Mouse (Mus musculus) megakaryocyte-erythroid progenitor cell, adult 5-6 weeks (primary cell): ENCODE measurements around the gene Ccdc97. TPM values are rescaled to one million over a fixed set of nuclear protein-coding genes. Genes with fewer than 3 reads are reported as not detected.
A peak's percentile ranks its signal among the peaks of the same experiment; 100 is the strongest.

Experiments
- ATAC-seq: replicated peaks from 2 replicates; pipeline ENCODE4 v1.8.0; 2016; ENCODE audit warnings: mild to moderate bottlenecking, inconsistent platforms; ENCODE audit not compliant: severe bottlenecking, poor library complexity, low FRiP score, low TSS enrichment
- total RNA-seq, 2 experiments: library from RNA; stranded (forward) in 1 of 2; stranded (reverse) in 1 of 2; fragments of 200-1000, 215-1000 nt in 1 of 2; fragments of >200 nt in 1 of 2; fragmentation: Nextera tagmentation in 1 of 2; gene quantifications; 2 replicates each; pipeline ENCODE4 v1.2.3; 2014 to 2017

The Ccdc97 gene
- total RNA-seq (2014; fragmentation: Nextera tagmentation), result 43.5 and 59.8 TPM in 2 replicates
- total RNA-seq (2017), result 7.0 and 18.6 TPM in 2 replicates

- ATAC-seq, result peak; percentile 57
These were observed at the start of gene Ccdc97 for GRCm38 (mm10) chr7:25718788-25719417. Ccdc97 (minus strand) TSS chr7:25719088.

DNA sequence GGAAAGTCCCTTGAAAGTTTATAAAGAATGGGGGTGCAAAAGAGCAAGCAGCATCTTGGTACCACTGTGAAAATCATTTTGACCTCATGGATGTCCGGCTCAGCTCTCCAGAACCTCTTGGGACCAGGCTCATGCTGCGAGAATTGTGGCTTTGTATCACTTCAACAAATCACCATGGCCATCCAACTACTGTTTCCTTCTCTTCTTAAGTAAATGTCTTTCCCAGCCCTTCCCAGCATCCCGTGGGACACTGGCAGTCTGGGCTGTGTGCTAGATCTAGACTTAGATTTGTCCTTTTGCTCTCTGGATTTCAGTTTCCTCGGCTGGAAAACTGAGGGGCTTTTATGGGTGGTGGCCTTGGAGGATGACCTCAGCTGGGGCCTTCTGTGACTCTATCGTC, 49.3 kb upstream of the Ccdc97 start:
- ATAC-seq, result no peak

- ATAC-seq, result no peak
These were observed 47.2 kb upstream of the Ccdc97 start for GRCm38 (mm10) chr7:25766108-25766507.

DNA sequence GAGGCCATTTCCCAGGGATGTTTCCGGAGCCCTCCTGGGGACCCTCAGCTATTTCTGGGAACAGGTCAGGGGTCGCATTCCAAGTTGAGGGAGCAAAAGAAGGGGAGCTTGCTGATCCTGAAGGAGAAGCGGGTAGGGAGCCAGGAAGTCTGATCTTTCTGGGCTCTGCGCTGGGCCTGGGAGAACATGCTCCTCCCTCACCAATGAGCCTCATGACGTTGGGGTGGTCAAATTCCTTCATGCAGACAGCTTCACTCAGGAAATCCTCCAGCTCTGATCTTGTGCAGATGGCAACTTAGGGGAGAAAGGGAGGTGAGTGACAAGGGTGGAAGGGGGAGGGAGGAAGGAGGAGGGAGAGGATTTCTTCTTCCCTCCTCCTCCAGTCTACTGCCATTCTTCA, 45.3 kb upstream of the Ccdc97 start:
- ATAC-seq, result no peak

DNA sequence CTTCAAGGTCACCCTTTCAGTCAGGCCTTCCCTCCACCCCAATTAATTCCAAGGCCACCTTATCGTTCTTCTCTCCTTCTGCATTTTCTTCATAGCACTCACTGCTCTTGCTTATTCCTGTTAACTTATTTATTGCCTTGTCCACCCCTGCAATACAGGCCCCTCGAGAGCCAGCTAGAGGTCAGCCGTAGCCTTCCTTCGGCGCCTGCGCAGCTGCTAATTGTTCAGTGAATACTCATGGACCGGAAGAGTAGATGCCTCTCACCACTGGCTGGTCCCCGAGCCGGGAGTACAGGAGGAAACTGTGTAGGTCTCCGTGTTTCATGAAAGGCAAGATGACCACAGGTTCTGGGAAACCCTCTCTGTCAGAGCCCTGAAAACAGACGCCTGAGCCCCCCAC, 44.8 kb upstream of the Ccdc97 start:
- ATAC-seq, result no peak

DNA sequence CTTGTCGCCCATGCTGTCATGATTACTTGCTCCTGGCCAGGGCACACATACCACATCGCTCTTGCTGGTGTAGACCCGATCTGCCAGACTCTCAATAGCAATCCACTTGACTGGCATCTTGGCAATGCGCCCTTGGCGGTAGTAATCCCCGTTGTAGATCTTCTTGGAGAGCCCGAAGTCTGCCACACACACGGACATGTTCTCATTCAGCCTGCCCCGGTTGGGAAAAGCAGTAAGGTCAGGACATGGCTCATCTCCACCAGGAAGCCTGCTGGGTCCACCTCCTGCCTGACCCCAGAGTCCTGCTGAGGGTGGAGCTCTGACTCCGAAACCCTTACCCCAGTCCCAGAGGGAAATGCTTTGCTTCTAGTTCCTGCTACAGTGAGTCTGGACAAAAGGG, 42.5 kb upstream of the Ccdc97 start:
- no peak for ATAC-seq

DNA sequence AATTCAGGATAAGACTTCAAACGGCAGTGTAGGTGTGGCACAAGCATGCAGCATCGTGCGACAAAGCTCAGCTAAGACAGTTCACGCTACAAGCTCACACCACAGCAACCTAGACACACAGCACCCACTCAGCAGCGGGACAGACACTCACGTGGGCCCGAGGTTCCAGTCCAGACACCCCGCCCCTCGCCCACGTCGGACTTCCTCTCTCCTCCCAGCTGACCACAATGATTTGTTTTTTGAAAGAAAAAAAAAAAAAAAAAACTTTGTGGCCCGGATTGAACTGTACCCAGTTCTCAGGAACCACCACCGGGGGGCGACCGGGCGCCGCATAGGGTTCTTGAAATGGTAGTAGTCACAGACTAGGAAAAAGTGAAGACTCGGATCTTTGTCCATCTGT, 37.1 kb upstream of the Ccdc97 start:
- ATAC-seq, result peak; percentile 70

GRCm38 (mm10) chr7:25755468-25755833, 36.6 kb upstream of the Ccdc97 start:
- peak; percentile 59 for ATAC-seq

DNA sequence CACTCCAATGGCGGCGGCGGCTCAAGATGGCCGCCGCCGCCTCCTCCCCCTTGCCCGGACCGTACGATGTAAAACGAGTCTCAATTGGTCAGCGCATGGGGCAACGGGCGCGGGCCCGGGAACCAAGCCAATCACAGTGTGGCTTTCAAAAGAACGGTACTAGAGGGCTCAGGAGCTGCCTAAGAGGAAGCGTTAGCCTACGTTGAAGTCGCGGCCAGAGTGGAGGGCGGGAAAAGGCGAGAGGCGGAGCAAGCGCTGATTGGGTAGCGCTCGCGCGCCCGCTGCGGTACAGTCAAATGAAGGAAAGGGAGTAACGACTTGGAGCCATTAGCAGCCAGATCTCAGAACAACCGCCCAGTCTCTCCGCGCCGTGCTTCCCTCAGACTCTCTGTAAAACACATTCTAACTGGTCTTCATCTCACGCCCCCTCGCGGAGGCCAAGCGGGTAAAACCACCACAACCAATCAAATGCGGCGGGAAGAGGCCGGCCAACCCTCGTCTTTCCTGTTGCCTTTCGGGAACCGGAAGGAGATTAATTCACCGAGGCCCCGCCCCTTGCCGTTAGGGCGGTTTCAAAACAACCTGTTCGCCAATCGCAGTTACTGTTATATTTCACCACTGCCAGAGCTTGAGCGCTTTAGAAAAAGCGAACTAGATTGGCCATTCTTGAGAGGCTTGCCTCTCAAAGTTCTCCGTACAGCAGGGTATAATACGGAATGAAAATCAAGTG, 36.0 kb upstream of the Ccdc97 start, which contains the start of gene Hnrnpul1:
Gene Hnrnpul1, minus strand, starts transcription at position 20 of the 730 bp plus-strand sequence.
- peak; percentile 82 for ATAC-seq

- ATAC-seq, result no peak
These were observed 35.5 kb upstream of the Ccdc97 start for GRCm38 (mm10) chr7:25754439-25754737.

- ATAC-seq, result no peak
These were observed 35.0 kb upstream of the Ccdc97 start for GRCm38 (mm10) chr7:25753643-25754438.

- no peak for ATAC-seq
These were observed 34.2 kb upstream of the Ccdc97 start for GRCm38 (mm10) chr7:25753076-25753475.

GRCm38 (mm10) chr7:25746844-25747243, 28.0 kb upstream of the Ccdc97 start:
- no peak for ATAC-seq

- ATAC-seq, result peak; percentile 72
These were observed 19.4 kb upstream of the Ccdc97 start for GRCm38 (mm10) chr7:25738277-25738676.

GRCm38 (mm10) chr7:25736920-25737319, 18.0 kb upstream of the Ccdc97 start:
- no peak for ATAC-seq

DNA sequence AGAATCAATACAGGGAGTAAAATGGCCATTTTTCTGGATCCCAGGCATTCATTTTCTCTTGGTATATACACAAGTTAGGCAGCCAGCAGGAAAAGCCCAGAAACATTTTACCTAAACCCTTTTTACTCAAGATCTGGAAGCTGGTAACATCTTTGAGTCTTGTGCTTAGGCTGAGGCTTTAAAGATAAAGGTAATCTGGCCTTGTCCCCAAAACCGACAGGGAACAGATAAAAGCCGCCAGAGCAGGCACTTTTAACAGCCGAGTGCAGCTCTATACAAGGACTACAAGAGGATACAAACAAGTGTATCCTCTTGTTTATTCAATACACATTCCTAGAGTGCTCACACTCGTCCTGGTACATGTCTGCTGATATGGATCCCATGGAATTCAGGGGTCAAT, 16.1 kb upstream of the Ccdc97 start:
- ATAC-seq, result peak; percentile 51

GRCm38 (mm10) chr7:25731294-25732055, 12.6 kb upstream of the Ccdc97 start:
- ATAC-seq, result no peak

GRCm38 (mm10) chr7:25729862-25730261, 11.0 kb upstream of the Ccdc97 start:
- ATAC-seq, result no peak

DNA sequence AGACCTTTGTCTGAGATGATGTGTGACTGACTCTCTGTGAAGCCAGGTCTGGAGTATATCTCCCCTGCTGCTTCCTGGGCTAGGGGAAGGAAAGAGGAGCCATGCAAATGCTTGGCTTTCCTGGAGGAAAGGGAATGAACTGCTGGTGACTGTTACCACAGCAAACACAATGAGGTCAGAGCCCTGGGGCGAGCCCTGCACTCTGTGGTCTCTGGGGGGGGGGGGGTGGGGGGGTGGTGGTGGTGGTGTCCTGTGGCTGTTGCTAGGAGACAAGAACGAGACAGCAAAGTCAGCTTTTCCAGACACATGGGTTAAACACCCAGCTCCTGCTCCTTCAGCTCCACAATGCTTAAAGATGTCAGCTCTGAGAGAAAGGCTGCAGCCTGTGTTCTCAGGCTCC, 10.5 kb upstream of the Ccdc97 start:
- ATAC-seq, result no peak

GRCm38 (mm10) chr7:25727800-25728199, 8.9 kb upstream of the Ccdc97 start:
- ATAC-seq, result no peak
